Mouse (Mus musculus): ENCODE measurements around the gene Oip5. TPM values are rescaled to one million over a fixed set of nuclear protein-coding genes. Genes with fewer than 3 reads are reported as not detected.

Gene Oip5
- polyA plus RNA-seq, 1 experiment from 2014 or later = 26.3 TPM

- no peak for ATAC-seq
- WGBS = 94% methylated on average over 3 of the region's 3 CpGs
These were observed 36.7 kb downstream of the Oip5 start for GRCm38 (mm10) chr2:119581571-119581970.

GRCm38 (mm10) chr2:119572471-119572870, 45.8 kb downstream of the Oip5 start:
- Histone ChIP-seq H3K36me3 (ENCODE audit: poor library complexity, severe bottlenecking) (peaks cover 12% of the 10 kb centered on the region), H3K27me3 (no peaks in the 10 kb centered on the region), H3K4me2 (no peak overlapping the region), H3K9ac (no peak overlapping the region), H3K4me3 (no peak overlapping the region), H3K9me3 (replicated peaks) (no peaks in the 10 kb centered on the region), H3K27ac (no peak overlapping the region), H3K4me1 (no peaks in the 10 kb centered on the region)
- WGBS = 97% methylated on average over 1 of the region's 1 CpGs
- ATAC-seq = no peak

More at GRCm38 (mm10) chr2:119581571-119581970, 36.7 kb downstream of the Oip5 start:
- Histone ChIP-seq H3K27ac (no peak overlapping the region), H3K9ac (no peak overlapping the region), H3K9me3 (replicated peaks) (no peaks in the 10 kb centered on the region), H3K36me3 (ENCODE audit: poor library complexity, severe bottlenecking) (no peaks in the 10 kb centered on the region; the same call in 1 of the 2 replicates), H3K4me3 (no peak overlapping the region), H3K4me1 (no peaks in the 10 kb centered on the region), H3K27me3 (no peaks in the 10 kb centered on the region), H3K4me2 (no peak overlapping the region)

GRCm38 (mm10) chr2:119566182-119566855, 52.0 kb downstream of the Oip5 start:
- H3K4me1 ChIP-seq = no peaks in the 10 kb centered on the region
- peaks cover 21% of the 10 kb centered on the region for H3K36me3 ChIP-seq (ENCODE audit: poor library complexity, severe bottlenecking)

GRCm38 (mm10) chr2:119565284-119565683, 53.0 kb downstream of the Oip5 start:
- Histone ChIP-seq H3K27ac (no peak overlapping the region), H3K4me2 (no peak overlapping the region), H3K9me3 (replicated peaks) (no peaks in the 10 kb centered on the region), H3K36me3 (ENCODE audit: poor library complexity, severe bottlenecking) (peaks cover 21% of the 10 kb centered on the region), H3K9ac (no peak overlapping the region), H3K4me1 (no peaks in the 10 kb centered on the region), H3K27me3 (no peaks in the 10 kb centered on the region), H3K4me3 (no peak overlapping the region)
- WGBS = 90% methylated on average over 4 of the region's 4 CpGs
- no peak for ATAC-seq

More at GRCm38 (mm10) chr2:119566182-119566855, 52.0 kb downstream of the Oip5 start:
- 90% methylated on average over 7 of the region's 7 CpGs for WGBS
- no peak overlapping the region for H3K4me2 ChIP-seq
- H3K27ac ChIP-seq = no peak overlapping the region
- no peak overlapping the region for H3K4me3 ChIP-seq
- no peak overlapping the region for H3K9ac ChIP-seq
- no peaks in the 10 kb centered on the region for H3K9me3 ChIP-seq (replicated peaks)
- ATAC-seq = no peak
- H3K27me3 ChIP-seq = no peaks in the 10 kb centered on the region

- no peak for ATAC-seq
- Histone ChIP-seq H3K9me3 (replicated peaks) (no peaks in the 10 kb centered on the region), H3K4me3 (no peak overlapping the region), H3K27me3 (no peaks in the 10 kb centered on the region), H3K36me3 (ENCODE audit: poor library complexity, severe bottlenecking) (peaks cover 21% of the 10 kb centered on the region), H3K4me1 (no peaks in the 10 kb centered on the region), H3K4me2 (no peak overlapping the region), H3K27ac (no peak overlapping the region), H3K9ac (no peak overlapping the region)
- 94% methylated on average over 3 of the region's 3 CpGs for WGBS
These were observed 56.5 kb downstream of the Oip5 start for GRCm38 (mm10) chr2:119561794-119562193.

Other genes with a start within 250 kb of the Oip5 start
- 4.1 and 4.6 TPM in 2 replicates for gene Ino80, start 140.8 kb downstream of the Oip5 start, polyA plus RNA-seq (2015; fragmentation: Nextera tagmentation; extraction: Ambion mirVana)
- 0.34 and 0.59 TPM in 2 replicates for gene Exd1, start 70.8 kb downstream of the Oip5 start, polyA plus RNA-seq (2015; fragmentation: Nextera tagmentation; extraction: Ambion mirVana)
- gene Chp1, start 70.8 kb downstream of the Oip5 start, polyA plus RNA-seq (2015; fragmentation: Nextera tagmentation; extraction: Ambion mirVana) = 65.7 and 69.6 TPM in 2 replicates
- 80.5 and 82.5 TPM in 2 replicates for gene Nusap1, start 171 bp downstream of the Oip5 start, polyA plus RNA-seq (2015; fragmentation: Nextera tagmentation; extraction: Ambion mirVana)
- gene Ndufaf1, start 44.4 kb upstream of the Oip5 start, polyA plus RNA-seq (2015; fragmentation: Nextera tagmentation; extraction: Ambion mirVana) = 38.3 and 43.2 TPM in 2 replicates
- gene Rtf1, start 56.6 kb upstream of the Oip5 start, polyA plus RNA-seq (2015; fragmentation: Nextera tagmentation; extraction: Ambion mirVana) = 63.4 and 81.4 TPM in 2 replicates
- gene Itpka, start 123.9 kb upstream of the Oip5 start, polyA plus RNA-seq (2015; fragmentation: Nextera tagmentation; extraction: Ambion mirVana) = 0.62 and 0.65 TPM in 2 replicates
- gene Ltk, start 142.0 kb upstream of the Oip5 start, polyA plus RNA-seq (2015; fragmentation: Nextera tagmentation; extraction: Ambion mirVana) = 0.13 and 0.14 TPM in 2 replicates
- gene Rpap1, start 169.1 kb upstream of the Oip5 start, polyA plus RNA-seq (2015; fragmentation: Nextera tagmentation; extraction: Ambion mirVana) = 22.7 and 27.5 TPM in 2 replicates
- gene Tyro3, start 179.3 kb upstream of the Oip5 start, polyA plus RNA-seq (2015; fragmentation: Nextera tagmentation; extraction: Ambion mirVana) = 17.1 and 18.7 TPM in 2 replicates